Mouse (Mus musculus) embryo, embryonic 10 days (tissue): Measurements from ENCODE around the gene Kdm1a.
A peak's percentile ranks its signal among the peaks of the same experiment; 100 is the strongest.

ENCODE experiments used
- DNase-seq: peaks from one replicate; pipeline ENCODE4 v3.0.0-alpha.2; 2015; ENCODE audit warnings: low spot score

The Kdm1a gene

GRCm38 (mm10) chr4:136526412-136526811 lies 76.1 kb downstream of the Kdm1a start:
- peak; percentile 82 for DNase-seq

- no peak for DNase-seq
Measured at GRCm38 (mm10) chr4:136524309-136524708, 78.2 kb downstream of the Kdm1a start.

- DNase-seq, result no peak
Measured at GRCm38 (mm10) chr4:136521898-136522297, 80.6 kb downstream of the Kdm1a start.

GRCm38 (mm10) chr4:136519866-136520265 lies 82.7 kb downstream of the Kdm1a start:
- no peak for DNase-seq

GRCm38 (mm10) chr4:136518576-136518975 lies 83.9 kb downstream of the Kdm1a start:
- DNase-seq, result no peak

GRCm38 (mm10) chr4:136518141-136518540 lies 84.4 kb downstream of the Kdm1a start:
- DNase-seq, result no peak

GRCm38 (mm10) chr4:136512905-136513304 lies 89.6 kb downstream of the Kdm1a start:
- DNase-seq, result no peak

- no peak for DNase-seq
Measured at GRCm38 (mm10) chr4:136511708-136512107, 90.8 kb downstream of the Kdm1a start.

- DNase-seq, result peak; percentile 20
Measured at GRCm38 (mm10) chr4:136509857-136510256, 92.7 kb downstream of the Kdm1a start.

GRCm38 (mm10) chr4:136505426-136506215 lies 96.9 kb downstream of the Kdm1a start:
- no peak for DNase-seq
